Mouse (Mus musculus) small intestine, adult 2 months (tissue): ENCODE measurements at regions not wholly inside any gene's neighbourhood (a gene's known extent, or its start where the extent isn't known, plus 50 kb on each side); places are given as distances from the start of the nearest gene placed in this dataset.

ENCODE experiments used
- H3K27ac ChIP-seq: fragments of 200-500 bp; 2 replicates; pipeline ENCODE4 v1.5.1; 2012; ENCODE audit warnings: low read depth, low read length, control low read depth, inconsistent platforms; ENCODE audit not compliant: insufficient read depth
- H3K27me3 ChIP-seq: fragments of 200-500 bp; 2 replicates; pipeline ENCODE4 v1.6.1; 2012; ENCODE audit warnings: mild to moderate bottlenecking, moderate library complexity, low read length, inconsistent platforms; ENCODE audit not compliant: control insufficient read depth, insufficient read depth
- H3K36me3 ChIP-seq: fragments of 200-500 bp; 2 replicates; pipeline ENCODE4 v1.6.1; 2012; ENCODE audit warnings: mild to moderate bottlenecking, low read length, control low read depth, inconsistent platforms; ENCODE audit not compliant: control insufficient read depth, insufficient read depth
- H3K4me1 ChIP-seq: fragments of 200-500 bp; 2 replicates; pipeline ENCODE4 v1.6.1; 2012; ENCODE audit warnings: low read length, inconsistent platforms, mixed read lengths; ENCODE audit not compliant: control insufficient read depth, insufficient read depth, insufficient read length
- H3K4me3 ChIP-seq: fragments of 200-500 bp; 2 replicates; pipeline ENCODE4 v1.5.1; 2012; ENCODE audit warnings: low read depth, mild to moderate bottlenecking, control low read depth, inconsistent platforms, low read length, moderate library complexity
- CTCF ChIP-seq: fragments of 200-500 bp; IDR thresholded peaks from 2 replicates; pipeline ENCODE4 v1.5.1; 2012; ENCODE audit warnings: low read depth, mild to moderate bottlenecking, control low read depth, inconsistent platforms, low read length, moderate library complexity, mixed read lengths; ENCODE audit not compliant: insufficient replicate concordance, insufficient read length; ENCODE audit errors: extremely low read depth
- POLR2A ChIP-seq: fragments of 200-500 bp; IDR thresholded peaks from 2 replicates; pipeline ENCODE4 v1.6.1; 2012; ENCODE audit warnings: low read depth, mild to moderate bottlenecking, control low read depth, inconsistent platforms, low read length, moderate library complexity
- WGBS: fragments of 180-500 bp; shearing (Covaris S2); methylation state at CpG from one replicate; pipeline ENCODE4 v1.1.7; 2018; 5-methylcytosine and 5-hydroxymethylcytosine counted together

GRCm38 (mm10) chr17:67552581-67553139 is 79.9 kb downstream of the Lrrc30 start:
- no peak for TF ChIP-seq POLR2A
- TF ChIP-seq CTCF: no peak
- Histone ChIP-seq H3K4me1 (no peaks in the 10 kb centered on the region), H3K4me3 (no peak overlapping the region), H3K27me3 (no peaks in the 10 kb centered on the region), H3K36me3 (no peaks in the 10 kb centered on the region), H3K27ac (no peak overlapping the region)
- 88% methylated on average over 21 of the region's 21 CpGs for WGBS

- Histone ChIP-seq H3K36me3 (no peaks in the 10 kb centered on the region), H3K27me3 (no peaks in the 10 kb centered on the region), H3K4me1 (no peaks in the 10 kb centered on the region), H3K27ac (no peak overlapping the region), H3K4me3 (no peak overlapping the region)
- 55% methylated on average over 11 of the region's 11 CpGs for WGBS
- no peak for TF ChIP-seq CTCF
- TF ChIP-seq POLR2A: no peak
Observed at GRCm38 (mm10) chr17:67548966-67549700, 83.4 kb downstream of the Lrrc30 start.

GRCm38 (mm10) chr17:67544410-67544809 is 88.1 kb downstream of the Lrrc30 start:
- Histone ChIP-seq H3K4me1 (no peaks in the 10 kb centered on the region), H3K27ac (no peak overlapping the region), H3K36me3 (no peaks in the 10 kb centered on the region), H3K27me3 (no peaks in the 10 kb centered on the region), H3K4me3 (no peak overlapping the region)
- TF ChIP-seq POLR2A: no peak
- no peak for TF ChIP-seq CTCF
- 75% methylated on average over 7 of the region's 7 CpGs for WGBS

- Histone ChIP-seq H3K36me3 (no peaks in the 10 kb centered on the region), H3K4me1 (no peaks in the 10 kb centered on the region), H3K27me3 (no peaks in the 10 kb centered on the region), H3K4me3 (no peak overlapping the region), H3K27ac (no peak overlapping the region)
- TF ChIP-seq CTCF (no peak), POLR2A (no peak)
Observed at GRCm38 (mm10) chr17:67532331-67532730, 100.2 kb downstream of the Lrrc30 start.

- Histone ChIP-seq H3K4me3 (no peak overlapping the region), H3K27ac (no peak overlapping the region), H3K4me1 (no peaks in the 10 kb centered on the region), H3K36me3 (no peaks in the 10 kb centered on the region), H3K27me3 (no peaks in the 10 kb centered on the region)
- 65% methylated on average over 8 of the region's 8 CpGs for WGBS
- TF ChIP-seq CTCF: no peak
- TF ChIP-seq POLR2A: no peak
Observed at GRCm38 (mm10) chr17:67520848-67521411, 111.6 kb downstream of the Lrrc30 start.

GRCm38 (mm10) chr17:67515601-67516147 is 116.8 kb downstream of the Lrrc30 start:
- Histone ChIP-seq H3K4me3 (no peak overlapping the region), H3K36me3 (no peaks in the 10 kb centered on the region), H3K4me1 (no peaks in the 10 kb centered on the region), H3K27me3 (no peaks in the 10 kb centered on the region), H3K27ac (no peak overlapping the region)
- WGBS: 71% methylated on average over 7 of the region's 7 CpGs
- TF ChIP-seq CTCF (no peak), POLR2A (no peak)
